Mouse (Mus musculus): Measurements from ENCODE around the gene Natd1.

The Natd1 gene

DNA sequence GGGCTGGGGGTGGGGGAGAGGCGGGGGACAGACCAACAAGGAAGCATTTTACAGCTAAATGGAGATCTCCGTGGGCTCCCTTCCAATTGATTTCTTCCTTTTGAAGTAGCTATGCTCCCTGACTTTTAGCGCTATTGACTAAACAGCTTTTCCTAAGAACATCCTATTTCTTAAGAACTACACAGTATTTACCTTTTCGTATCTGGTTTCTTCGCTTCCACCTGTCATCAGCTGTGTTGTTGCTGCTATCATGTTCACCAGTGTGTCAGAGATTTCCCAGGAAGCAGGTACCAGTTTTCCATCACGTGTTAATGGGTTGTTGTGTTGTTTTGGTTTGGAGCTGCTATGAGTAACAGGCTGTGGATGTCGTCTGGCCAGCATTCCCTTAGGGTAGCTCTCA, at the start of gene Natd1:
TSS of gene Natd1 (minus strand) at position 260 of the 400 bp plus-strand sequence.
- no peak for DNase-seq (ENCODE audit: low spot score)

- DNase-seq (ENCODE audit: low spot score) = no peak
Observed at GRCm38 (mm10) chr11:60962709-60963108, 48.2 kb upstream of the Natd1 start.

GRCm38 (mm10) chr11:60961176-60961575, 46.6 kb upstream of the Natd1 start:
- DNase-seq (ENCODE audit: low spot score) = no peak

DNA sequence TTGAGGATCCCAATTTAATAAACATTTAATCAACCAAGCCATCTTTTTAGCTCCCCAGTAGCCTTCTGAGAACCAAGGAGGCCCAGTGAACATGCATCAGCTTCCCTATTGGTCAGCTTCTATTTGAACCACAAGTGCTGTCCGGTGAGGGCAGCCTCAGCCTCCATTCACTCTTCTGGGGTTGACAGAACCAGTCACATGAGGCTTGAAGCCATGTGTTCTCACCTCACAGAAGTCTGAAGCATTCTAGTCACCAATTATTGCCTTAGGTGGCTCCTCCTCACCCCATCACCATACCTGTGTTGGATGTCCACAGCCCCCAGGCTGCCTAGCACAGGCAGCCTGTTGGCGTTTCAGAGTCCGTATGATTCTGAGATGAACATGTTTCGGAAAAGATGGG, 44.4 kb upstream of the Natd1 start:
- no peak for DNase-seq (ENCODE audit: low spot score)

- DNase-seq (ENCODE audit: low spot score) = no peak
Observed at GRCm38 (mm10) chr11:60955621-60956383, 41.3 kb upstream of the Natd1 start.

DNA sequence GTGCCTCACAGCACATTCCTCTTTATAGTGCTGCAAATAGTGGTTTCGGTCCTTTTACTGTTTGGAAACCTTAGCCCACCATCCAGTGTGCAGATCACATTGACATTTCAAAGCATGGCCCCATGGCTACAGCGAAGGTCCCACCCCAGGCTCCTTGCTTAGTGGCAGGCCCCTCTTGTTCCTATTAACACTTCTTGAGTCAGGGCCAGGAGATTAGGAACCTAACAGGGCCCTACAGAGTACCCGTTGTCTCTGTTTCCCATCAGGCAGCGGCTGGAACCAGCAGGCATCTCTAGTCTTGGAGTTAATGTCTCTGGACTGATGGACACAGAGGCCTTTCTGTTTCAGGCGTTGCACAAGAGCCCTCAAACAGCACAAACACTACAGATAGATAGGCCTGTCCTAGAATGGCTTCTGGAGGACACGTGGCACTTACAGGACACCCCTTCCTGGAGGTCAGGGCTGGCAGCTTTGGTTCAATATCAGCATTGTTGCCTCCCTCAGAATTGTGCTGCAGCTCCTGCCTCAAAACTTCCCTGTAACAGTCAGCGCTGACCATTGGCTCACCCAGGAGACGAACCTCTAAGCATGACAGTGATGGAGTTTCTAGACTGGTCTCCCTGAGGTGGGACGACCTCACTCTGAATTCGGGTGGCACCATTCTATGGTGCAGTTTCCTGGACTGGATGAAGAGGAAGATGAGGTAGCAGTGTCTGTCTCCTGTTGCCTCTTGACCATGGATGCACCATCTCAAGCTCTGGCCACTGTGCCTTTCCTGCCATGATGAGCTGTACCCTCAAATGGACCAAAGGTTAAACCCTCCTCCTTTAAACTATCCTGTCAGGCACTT, 39.9 kb upstream of the Natd1 start:
- DNase-seq (ENCODE audit: low spot score) = no peak

DNA sequence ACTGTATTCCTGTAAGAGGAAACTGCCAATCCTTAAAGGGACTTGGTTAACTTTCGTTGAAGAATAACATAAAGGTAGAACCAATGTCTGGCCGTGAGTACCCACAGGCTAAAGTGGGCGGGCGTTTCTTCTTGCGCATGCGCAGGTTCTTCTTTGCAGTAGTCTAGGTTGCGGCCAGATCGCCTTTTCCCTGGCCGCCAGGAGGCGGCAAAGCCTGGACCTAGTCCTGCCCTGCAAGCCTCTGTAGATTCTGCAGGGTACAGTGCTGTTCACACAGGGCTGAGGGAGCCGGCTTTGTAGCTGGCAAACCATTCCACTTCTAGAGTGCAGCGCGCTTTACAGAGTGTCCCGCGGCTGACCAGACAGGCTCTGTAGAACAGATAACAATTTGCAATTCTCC, 39.3 kb upstream of the Natd1 start:
- DNase-seq (ENCODE audit: low spot score) = peak; percentile 86

DNA sequence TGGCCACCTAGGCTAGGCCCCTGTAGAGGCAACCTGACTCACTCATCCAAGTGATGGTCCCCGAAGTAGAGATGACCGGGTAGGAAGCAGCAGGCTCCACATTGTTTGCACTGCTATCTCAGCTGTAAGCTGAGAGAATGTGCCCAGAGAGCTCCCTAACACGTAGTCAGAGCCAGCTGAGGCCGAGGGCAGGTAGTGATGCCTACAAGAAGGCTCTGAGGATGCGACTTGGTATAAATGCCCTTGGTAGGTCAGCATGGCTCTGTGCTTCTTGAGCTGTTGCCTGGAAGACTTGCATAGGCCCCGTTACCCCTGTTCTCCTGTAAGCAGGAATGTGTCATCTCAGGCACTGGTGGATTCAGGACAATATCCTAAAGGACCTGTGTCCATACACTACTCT, 38.4 kb upstream of the Natd1 start:
- no peak for DNase-seq (ENCODE audit: low spot score)

GRCm38 (mm10) chr11:60952362-60952761, 37.8 kb upstream of the Natd1 start:
- DNase-seq (ENCODE audit: low spot score) = no peak

- no peak for DNase-seq (ENCODE audit: low spot score)
Observed at GRCm38 (mm10) chr11:60951896-60952295, 37.3 kb upstream of the Natd1 start.

GRCm38 (mm10) chr11:60945003-60945402, 30.5 kb upstream of the Natd1 start:
- DNase-seq (ENCODE audit: low spot score) = no peak

DNA sequence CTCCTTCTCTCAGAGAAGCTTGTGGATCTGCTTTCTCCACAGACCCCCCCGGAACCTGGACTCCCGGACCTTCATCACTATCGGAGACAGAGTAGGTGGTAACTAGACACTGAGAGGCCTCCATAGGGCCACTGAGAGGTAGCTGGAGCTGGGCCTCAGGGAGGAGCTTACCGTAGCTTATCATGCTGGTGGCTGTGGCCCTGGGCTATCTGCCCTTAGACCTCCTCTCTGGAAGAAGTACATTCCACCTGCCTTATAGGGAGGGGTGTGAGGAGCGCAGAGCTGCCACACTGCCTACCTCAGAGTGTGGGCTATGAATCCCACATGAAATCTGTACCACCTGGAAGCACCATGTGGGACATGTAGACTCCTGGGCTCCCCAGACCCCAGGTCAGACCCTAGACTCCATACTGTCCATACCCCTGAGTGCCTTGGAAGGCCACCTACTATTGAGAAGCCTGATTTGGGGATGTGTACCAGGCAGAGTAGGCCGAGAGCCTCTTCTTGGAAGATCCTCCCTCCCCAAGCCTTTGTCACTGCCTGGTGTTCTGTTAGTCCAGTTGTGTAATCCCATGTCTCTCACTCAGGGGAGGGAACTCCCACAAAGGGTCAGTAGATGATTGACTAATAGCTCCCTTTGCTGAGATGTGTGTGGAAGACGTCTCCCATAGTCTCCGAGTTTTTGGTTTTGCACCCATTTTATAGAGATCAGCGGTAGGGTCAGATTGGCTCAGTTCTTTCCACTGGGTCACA, 27.9 kb upstream of the Natd1 start:
- DNase-seq (ENCODE audit: low spot score) = peak; percentile 68

- peak; percentile 43 for DNase-seq (ENCODE audit: low spot score)
Observed at GRCm38 (mm10) chr11:60941370-60941769, 26.8 kb upstream of the Natd1 start.

- no peak for DNase-seq (ENCODE audit: low spot score)
Observed at GRCm38 (mm10) chr11:60940501-60940900, 26.0 kb upstream of the Natd1 start.

DNA sequence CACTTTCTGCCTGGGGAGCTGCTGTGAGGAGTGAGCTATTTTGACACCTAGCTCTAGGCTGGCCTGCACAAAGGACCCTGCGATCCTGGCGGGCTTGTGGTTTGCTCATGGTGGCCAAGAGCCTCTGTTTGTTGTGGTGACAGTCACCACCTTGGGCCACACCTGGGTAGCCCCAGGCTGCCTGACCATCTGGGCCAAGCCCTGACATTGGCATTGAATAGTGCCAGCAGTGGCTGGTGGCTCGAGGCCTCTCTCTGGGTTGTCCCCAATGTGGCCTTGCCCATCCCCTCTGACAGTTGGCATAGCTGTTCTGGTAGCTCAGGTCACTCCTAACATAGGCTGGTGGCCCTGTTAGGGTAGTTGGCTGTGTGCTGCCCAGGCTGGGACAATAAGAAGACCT, 24.9 kb upstream of the Natd1 start:
- no peak for DNase-seq (ENCODE audit: low spot score)

- DNase-seq (ENCODE audit: low spot score) = no peak
Observed at GRCm38 (mm10) chr11:60937611-60938010, 23.1 kb upstream of the Natd1 start.

GRCm38 (mm10) chr11:60935975-60936373, 21.4 kb upstream of the Natd1 start:
- no peak for DNase-seq (ENCODE audit: low spot score)

DNA sequence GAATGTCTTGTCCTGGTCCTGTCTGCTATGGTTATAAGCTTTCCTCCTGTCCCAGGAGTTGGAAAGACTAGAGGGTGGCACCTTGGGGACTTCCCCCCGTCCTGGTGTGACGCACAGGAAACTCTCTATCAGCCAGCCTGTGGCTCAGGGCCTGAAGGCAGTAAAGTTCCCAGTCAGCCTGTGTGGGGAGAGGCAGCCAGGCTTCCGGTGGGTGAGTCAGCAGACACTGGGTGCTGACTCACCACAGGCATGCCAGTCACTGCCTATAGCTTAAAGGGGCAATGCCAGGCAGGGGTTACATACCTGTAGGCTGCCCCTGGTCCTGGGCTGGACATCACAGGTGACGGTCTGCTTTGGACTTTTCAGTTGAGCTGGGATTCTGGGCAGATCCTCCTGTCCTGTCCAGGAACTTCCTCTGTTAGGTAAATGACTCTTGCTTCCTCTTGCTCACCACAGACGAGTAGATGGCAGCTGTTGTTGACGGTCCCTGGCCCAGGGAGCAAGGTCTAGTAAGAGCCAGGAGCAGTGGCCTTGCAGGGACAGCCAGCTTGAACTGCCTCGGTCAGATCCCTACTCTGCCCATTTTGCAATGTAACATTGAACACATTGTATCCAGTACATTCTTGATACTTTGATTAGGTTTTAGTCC, 20.9 kb upstream of the Natd1 start:
- DNase-seq (ENCODE audit: low spot score) = peak; percentile 73

DNA sequence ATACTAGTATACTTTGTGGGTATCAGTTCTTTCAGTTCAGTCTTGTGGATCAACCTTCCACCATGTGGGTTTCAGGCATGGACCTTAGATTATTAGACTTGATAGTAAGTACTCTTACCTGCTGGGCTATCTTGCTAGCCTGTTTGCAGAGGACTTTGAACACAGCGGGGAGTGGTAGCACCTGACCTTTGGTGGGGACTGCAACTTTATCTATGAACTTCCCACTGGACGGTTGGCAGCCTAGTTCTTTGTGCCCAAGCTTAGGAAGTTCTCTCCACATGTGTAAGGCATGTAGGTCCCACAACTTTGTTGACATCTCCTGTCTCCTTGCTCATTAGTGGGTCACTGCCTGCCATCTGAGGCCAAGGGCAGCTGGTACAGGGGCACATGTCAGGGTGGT, 20.2 kb upstream of the Natd1 start:
- DNase-seq (ENCODE audit: low spot score) = peak; percentile 63

- DNase-seq (ENCODE audit: low spot score) = peak; percentile 26
Observed at GRCm38 (mm10) chr11:60933178-60933930, 18.8 kb upstream of the Natd1 start.

DNA sequence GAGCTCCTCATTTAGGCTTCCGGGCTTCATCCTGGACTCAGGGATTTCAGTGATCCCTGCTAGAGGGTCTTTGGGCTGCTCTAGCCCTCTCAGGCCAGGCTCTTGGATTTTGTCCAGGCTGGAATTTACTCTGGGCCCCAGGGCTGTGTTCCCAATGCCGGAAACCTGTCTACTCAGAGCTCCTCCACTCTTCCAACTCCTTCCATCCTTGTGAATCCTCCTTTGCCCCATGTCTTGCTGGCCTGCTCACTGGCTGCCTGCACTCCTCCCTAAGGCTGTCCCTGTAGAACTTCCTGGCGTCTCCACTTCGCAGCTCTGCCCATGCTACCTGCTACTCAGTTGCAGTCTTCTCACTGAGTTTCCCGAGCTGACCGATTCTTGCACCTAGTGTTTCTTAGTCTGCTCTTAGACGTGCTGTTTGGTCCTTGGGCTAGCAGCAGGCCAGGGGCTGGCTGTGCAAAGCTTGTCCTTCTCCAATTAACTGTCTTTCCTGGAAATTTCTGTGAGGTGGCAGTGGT, 18.0 kb upstream of the Natd1 start:
- peak; percentile 34 for DNase-seq (ENCODE audit: low spot score)

Measured in yolk sac, embryonic 10.5 days (tissue).